Mouse (Mus musculus) spleen, embryonic (tissue): ENCODE data around the gene Ppef1.
"Not testable (repeated sequence)": the region's sequence is repeated elsewhere in the genome, so short reads cannot be mapped to it uniquely, and the experiment has no call there.

Experiments used
- CTCF ChIA-PET: fragments of 350-600 bp; sonication (Branson Sonifier 250); formaldehyde crosslinking; loops from one replicate; lab custom pipeline; 2022; lab: Charles Lee

Gene Ppef1

DNA sequence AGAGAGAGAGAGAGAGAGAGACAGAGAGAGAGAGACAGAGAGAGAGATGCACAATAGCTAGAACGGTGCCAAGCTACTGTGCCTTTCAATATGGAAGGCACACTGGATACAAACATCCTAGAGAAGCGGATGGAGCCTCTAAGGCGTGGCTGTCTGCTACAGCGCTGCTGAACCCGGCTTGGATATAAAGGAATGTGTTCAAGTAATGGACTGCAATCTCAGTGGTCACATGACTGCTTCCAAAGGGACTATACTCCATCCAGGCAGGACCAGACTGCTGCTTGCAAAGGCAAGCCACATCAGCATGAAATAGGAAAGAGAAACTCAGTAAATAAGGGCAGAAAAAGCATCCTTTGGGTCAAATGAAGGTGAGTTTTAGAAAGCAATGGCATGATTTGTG lies at the start of gene Ppef1:
Gene Ppef1, minus strand, starts transcription at position 116 of the 400 bp plus-strand sequence.
- CTCF ChIA-PET: no interaction called here

DNA sequence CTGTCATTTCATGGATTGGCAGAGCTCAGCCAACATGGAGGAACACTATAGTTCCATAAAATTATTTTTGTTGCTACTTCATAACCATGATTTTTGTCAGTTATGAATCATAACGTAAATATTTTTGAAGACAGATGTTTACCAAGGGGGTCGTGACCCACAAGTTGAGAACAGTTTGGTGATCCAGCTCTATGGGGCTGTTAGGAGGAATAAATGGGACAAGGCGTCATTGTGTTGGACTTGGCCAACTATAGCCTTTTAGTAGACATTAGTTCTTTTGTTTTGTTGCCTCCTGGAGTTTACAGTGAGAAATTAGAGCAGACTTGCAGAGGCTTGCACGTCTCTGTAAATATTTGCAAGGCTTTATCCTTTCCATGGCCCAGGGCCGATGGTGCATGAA lies 46.7 kb upstream of the Ppef1 start:
- CTCF ChIA-PET: interaction anchor here (0.5 kb wide), 1 partner anchor 43 kb away, joined by 3 read pairs; no protein-coding TSS in a partner anchor

DNA sequence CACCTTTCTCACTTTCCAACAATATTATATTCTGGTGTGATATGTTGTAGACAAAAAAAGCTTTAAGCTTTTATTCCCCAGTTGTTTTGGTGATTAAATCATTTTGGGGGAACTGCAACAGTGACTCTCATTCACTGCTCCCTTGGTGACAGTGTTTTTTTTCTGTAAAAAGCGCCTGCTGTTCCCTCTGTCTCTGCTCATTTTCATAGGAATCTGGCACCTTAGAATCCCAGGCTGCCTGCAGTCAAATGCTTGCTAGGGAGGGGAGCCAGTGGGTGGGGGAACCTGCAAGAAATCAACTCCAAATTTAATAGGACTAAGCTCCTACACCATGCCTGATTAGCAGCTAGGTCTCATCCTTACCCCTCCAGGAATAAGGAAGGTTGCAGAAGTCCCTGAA lies 37.5 kb upstream of the Ppef1 start:
- CTCF ChIA-PET: no interaction called here

GRCm38 (mm10) chrX:160769622-160770021 lies 34.1 kb upstream of the Ppef1 start:
- CTCF ChIA-PET: not testable (repeated sequence)

DNA sequence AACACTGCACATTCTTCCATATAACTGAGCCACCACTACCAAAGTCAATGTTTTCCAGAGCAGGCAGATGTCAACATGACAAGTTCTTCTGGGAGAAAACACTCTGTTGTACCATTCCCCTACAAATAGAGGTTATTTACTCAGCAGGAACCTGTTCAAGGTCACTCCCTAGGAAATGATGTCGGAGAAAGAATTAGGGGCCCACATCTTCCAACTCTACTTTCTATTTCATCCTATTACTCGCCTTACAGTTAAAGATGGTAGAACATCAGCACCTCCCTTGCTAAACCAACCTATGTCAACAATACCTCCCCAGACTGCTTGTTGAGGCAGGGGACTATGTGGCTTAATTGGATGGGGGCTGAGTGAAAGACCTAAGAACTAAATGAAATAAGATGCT lies 32.1 kb upstream of the Ppef1 start, which contains the start of gene Rs1:
Gene Rs1, plus strand, starts transcription at position 301 of the 400 bp plus-strand sequence.
- CTCF ChIA-PET: no interaction called here

DNA sequence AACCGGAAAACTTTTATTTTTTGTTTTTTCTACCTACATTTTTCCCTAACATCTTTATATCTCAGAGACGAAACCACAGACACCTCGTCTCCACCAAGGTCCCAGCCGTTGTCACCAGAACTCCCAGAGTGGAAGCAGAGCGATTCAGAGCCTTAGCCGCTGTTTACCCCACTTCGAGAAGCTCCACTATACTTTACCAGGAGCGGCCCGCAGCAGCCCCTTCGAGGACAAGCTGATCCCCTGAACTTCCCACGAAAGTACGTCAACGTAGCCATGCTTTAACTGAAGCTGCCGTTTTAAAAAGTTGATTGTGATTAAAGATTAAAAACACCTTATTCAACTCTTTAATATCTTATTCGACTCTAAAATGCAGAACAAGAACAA lies 30.7 kb upstream of the Ppef1 start:
- CTCF ChIA-PET: no interaction called here

- CTCF ChIA-PET: no interaction called here
Observed at GRCm38 (mm10) chrX:160765389-160766232, 30.0 kb upstream of the Ppef1 start.

GRCm38 (mm10) chrX:160750808-160751207 lies 15.2 kb upstream of the Ppef1 start:
- CTCF ChIA-PET: no interaction called here

- CTCF ChIA-PET: no interaction called here
Observed at GRCm38 (mm10) chrX:160748653-160749052, 13.1 kb upstream of the Ppef1 start.

GRCm38 (mm10) chrX:160745399-160745798 lies 9.8 kb upstream of the Ppef1 start:
- CTCF ChIA-PET: interaction anchor here (0.5 kb wide), 1 partner anchor 9 kb away, joined by 3 read pairs; no protein-coding TSS in a partner anchor

DNA sequence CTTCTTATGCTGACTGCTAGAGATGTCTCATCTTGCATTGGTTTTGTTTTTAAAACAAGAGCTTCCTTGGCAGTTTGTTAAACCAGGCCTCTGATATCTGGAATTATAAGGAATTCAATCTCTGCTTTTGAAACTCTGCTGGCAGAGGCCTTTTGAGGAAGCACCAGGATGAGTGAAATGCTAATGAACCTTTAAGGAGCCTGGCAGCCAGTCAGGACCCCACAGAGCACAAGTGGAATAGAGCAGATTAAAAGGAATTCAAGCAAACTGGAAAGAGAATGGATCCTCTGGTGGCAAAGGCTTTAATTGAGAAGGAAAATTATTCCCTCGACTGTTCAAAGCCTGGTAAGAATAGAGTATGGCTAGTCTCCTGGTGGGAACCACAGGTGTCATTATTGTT lies 36.4 kb downstream of the Ppef1 start:
- CTCF ChIA-PET: no interaction called here

- CTCF ChIA-PET: no interaction called here
Observed at GRCm38 (mm10) chrX:160691559-160691958, 44.0 kb downstream of the Ppef1 start.

DNA sequence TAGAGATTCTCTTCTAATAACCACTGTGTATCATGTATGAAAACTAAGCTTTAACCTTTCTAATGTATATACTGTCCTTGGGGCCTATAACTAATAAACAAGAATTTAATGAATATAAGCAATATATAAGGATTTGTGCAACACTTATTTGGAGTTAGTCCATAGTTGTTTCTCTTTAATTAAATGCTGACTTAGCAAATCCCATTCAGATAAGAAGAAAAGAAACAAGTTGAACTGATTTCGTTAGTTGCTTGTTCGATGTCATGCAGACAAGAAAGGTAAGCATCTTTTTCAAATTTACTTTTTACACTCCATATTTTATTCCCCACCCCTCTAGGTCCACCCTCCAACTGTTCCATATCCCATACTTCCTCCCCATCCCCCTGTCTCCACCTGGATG lies 45.5 kb downstream of the Ppef1 start:
- CTCF ChIA-PET: no interaction called here

- CTCF ChIA-PET: no interaction called here
Observed at GRCm38 (mm10) chrX:160669992-160670391, 65.6 kb downstream of the Ppef1 start.

DNA sequence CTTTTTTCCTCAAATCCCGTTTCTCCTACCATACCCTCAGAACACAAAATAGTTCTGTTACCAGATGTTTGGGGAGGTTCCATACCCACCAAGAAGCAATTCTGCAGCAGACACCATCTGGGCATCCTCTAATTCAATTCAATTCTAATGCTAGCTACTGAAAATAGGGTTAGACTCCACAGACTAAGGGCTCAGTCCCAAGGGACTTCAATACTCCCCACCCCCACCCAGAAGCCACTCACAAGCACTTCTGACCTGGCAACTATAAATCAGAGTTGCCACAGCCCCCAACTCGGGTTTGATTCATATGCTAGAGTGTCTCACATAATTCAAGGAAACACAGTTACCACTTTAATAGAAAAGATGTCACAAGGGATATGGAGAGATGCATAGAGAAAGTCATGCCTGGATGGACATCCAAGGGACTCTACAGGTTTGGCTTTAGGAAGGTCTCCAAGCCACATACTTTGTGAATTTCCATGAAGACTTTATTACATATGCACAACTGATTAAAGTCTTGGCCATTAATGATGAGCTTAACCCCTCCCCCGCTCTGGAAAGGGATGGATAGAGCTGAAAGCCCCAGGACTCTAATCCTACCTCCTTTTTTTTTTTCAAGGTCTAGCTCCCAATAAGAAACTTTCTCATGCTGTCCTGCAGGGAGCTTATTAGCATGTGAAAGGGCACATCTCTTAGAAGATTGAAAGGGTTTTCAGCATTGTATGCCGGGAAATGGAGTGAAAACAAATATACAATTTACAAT lies 124.5 kb downstream of the Ppef1 start:
- CTCF ChIA-PET: no interaction called here

- CTCF ChIA-PET: no interaction called here
Observed at GRCm38 (mm10) chrX:160610482-160610881, 125.1 kb downstream of the Ppef1 start.

GRCm38 (mm10) chrX:160609849-160610248 lies 125.7 kb downstream of the Ppef1 start:
- CTCF ChIA-PET: no interaction called here

DNA sequence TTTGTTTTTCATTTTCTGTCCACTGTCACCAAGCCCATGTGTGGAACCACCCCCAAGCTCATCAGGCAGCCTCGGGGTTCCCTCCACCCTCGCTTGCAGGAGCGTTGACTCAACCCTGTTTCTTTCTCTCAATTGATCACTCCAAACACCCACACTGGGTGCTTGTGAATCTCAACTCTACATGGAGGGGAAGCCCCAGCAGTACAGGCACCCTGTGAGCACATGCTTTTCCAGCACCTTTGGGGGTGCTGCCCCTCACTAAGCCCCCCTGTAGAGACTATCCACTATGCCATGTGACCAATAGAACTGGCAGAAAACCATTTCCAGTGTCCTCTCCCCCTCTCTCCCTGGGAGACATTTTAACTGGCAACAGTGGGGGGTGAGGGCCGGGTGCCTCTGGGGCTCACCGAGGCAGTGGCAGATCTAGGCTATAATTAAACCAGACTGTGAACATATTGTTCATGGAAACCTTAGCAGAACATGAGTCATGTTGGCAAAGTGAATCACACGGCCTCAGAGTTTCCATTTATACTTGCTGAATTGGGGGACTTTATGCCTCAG lies 131.5 kb downstream of the Ppef1 start:
- CTCF ChIA-PET: no interaction called here

- CTCF ChIA-PET: no interaction called here
Observed at GRCm38 (mm10) chrX:160603316-160603715, 132.2 kb downstream of the Ppef1 start.

DNA sequence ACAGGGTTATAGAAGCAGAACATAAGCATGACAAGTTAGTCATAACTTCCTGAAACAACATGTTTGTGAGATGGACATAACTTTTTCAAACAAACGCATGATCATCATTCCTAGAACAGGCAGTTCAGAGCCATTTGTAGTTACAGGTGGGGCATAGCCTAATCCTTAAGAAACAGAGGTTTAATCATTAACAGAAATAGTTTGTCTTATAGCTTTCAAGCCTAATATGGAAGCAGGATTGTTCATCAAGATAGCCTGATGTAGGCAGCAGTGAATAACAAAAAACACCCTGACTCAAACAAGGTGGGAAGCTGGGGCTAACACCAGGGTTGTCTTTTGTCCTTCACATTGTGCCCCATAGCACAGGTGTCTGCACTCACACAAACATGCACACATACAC lies 132.8 kb downstream of the Ppef1 start:
- CTCF ChIA-PET: no interaction called here

DNA sequence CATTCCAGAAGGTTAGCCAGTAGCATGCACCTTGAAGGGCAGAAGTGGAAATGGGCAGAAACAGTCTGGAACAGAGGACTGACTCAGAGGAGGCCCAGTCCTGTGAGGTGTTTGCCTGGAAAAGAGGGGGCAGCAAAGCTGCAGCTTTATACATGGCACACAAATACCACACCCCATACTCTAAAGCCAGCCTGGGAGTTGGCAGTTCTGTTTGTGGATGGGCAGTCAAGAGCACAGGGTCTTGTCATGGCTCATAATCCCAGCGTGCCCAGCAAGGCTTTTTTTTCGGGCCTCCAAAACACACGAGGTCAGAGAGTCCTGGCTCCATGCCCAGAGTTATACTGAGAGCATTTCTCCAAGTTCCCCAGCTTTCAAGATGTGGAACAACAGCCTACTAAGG lies 134.5 kb downstream of the Ppef1 start:
- CTCF ChIA-PET: no interaction called here
